Mouse (Mus musculus) left cerebral cortex, adult 2 months (tissue): ENCODE results near the gene Slc25a48. TPM values are rescaled to one million over a fixed set of nuclear protein-coding genes. Genes with fewer than 3 reads are reported as not detected.

Experiments
- DNase-seq, 2 experiments: peaks; one replicate each; pipeline ENCODE4 v3.0.0; 2021 to 2022; ENCODE audit warnings: low spot score in 2 of 2, mixed read lengths in 1 of 2; ENCODE audit errors: extremely low spot score in 1 of 2
- H3K27ac ChIP-seq: fragments of 200-600 bp; 2 replicates; pipeline ENCODE4 v1.8.1; 2022
- H3K4me3 ChIP-seq: fragments of 200-600 bp; 2 replicates; pipeline ENCODE4 v1.8.1; 2022
- CTCF ChIP-seq: fragments of 200-600 bp; IDR thresholded peaks from 2 replicates; pipeline ENCODE4 v1.8.1; 2022; ENCODE audit warnings: antibody characterized with exemption, mild to moderate bottlenecking, moderate library complexity
- intact Hi-C: fragments of 180-260 bp; cut with DNase I; formaldehyde crosslinking; loops from one replicate; pipeline ENCODE4 v1.15.1; 2025
- total RNA-seq, 2 experiments: library from RNA; stranded (reverse); gene quantifications; 2 replicates each; pipeline ENCODE4 v1.2.3; 2021

Slc25a48 gene
- total RNA-seq, 2 experiments from 2014 or later: not detected

DNA sequence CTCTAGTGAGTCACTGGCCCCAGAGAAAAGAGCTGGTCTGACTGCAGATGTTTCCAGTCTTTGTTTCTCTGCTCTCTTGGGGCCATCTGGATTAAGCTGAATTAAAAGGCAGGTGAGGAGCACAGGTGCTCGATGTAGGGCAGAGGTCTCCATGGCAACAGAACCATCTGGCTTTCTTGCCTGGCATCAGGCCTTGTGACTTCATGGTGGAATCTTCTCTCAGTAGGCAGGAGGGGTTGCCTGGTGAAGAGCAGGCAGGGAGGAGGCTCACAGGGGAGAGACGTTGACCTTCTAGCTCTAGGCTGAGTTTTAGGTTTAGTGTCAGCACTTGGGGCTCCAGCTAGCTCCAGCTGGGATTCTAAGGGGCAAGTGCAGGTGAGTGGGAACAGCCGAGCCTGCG, 11.8 kb upstream of the Slc25a48 start, which contains the start of gene Gm3045:
Gene Gm3045, plus strand, starts transcription at position 230 of the 400 bp plus-strand sequence.
- intact Hi-C loops: no loop called here
- Histone ChIP-seq H3K4me3 (no peak within 1 kb of the TSS), H3K27ac (no peak within 1 kb of the TSS)
- DNase-seq: no peak
- TF ChIP-seq CTCF: no peak

DNA sequence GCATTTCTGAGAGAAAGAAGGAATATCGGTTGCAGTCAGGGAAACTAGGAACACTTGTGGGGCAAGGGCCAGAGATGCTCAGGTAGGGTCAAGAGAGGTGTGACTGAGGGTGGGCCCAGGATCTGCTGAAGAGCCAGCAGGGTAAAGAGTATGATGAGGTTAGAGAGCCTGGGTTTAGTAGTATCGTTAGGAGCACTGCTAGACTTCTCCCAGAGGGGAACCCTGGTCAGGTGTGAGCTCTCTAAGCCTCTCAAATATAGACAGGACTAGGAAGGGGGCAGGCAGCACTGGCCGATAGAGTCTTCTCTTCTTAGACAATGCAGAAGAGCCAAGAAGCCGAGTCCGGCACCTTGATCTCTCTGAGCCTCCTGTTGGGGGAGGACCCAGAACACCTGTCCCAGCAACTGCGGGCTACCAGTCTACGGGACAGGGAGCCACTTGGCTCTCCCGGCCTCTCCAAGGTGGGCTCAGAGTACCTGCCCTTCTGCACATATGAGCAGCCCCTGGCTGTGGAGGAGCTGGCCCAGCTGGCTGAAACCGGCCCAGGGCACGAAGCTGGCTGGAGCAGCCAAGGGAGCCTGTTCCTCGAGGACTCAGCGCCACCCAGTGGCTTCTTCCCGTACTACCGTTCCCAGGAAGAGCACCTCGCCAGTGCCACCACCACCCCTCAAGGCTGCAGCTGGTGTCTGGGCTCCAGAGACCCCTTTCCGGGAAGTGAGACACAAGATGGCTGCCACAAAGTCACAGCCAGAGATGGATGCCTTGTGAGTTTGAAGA, 9.2 kb upstream of the Slc25a48 start:
- Histone ChIP-seq H3K4me3 (no peak overlapping the region), H3K27ac (no peak overlapping the region)
- TF ChIP-seq CTCF: peak; percentile 86
- intact Hi-C loops: loop anchor here (1.0 kb wide), 2 partner anchors 150 to 232 kb away; no protein-coding TSS in a partner anchor
- DNase-seq: peak; percentile 73 to 84

DNA sequence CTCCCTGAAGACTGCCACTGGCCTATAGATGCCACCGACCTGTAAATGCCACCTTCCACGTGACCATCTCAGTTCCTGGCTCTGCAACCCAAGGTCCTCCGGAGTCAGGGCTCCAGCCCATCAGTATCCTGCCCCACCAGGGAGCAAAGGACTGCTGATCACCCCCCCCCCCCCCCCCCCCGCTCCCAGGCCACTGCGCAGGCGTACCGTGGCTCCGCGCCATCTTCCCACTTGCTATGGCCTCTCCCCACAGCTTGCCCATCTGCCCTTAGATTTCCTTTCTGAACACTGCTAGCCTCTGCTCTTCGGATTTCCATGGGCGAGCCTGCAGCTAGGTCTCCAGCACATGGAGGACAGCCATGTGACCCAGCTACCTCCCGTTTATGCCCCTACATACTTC, 5.7 kb upstream of the Slc25a48 start:
- Histone ChIP-seq H3K27ac (no peak overlapping the region), H3K4me3 (no peak overlapping the region)
- TF ChIP-seq CTCF: no peak
- DNase-seq: no peak
- intact Hi-C loops: no loop called here

DNA sequence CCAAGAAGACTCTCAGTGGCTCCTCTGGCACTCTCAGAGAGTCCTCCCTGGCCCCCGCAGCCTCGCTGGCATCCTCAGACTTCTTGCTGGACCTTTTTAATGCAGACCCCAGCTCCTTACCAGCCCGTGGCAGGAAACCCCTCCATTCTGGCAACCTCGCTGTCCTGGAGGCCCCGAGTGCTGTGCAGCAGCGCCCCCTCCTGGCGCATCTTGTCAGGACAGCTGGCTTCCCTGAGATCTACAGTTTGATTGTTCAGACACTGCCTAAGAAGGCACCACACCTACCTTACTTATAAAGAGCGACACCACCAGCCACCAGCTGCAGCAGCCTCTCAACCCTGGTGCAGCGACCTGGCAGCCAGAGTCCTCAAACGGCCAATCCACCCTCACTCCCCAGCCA, 4.7 kb upstream of the Slc25a48 start:
- H3K27ac ChIP-seq: no peak overlapping the region
- DNase-seq: peak; percentile 59 to 68
- peak; percentile 79 for TF ChIP-seq CTCF
- intact Hi-C loops: no loop called here
- H3K4me3 ChIP-seq: no peak overlapping the region

DNA sequence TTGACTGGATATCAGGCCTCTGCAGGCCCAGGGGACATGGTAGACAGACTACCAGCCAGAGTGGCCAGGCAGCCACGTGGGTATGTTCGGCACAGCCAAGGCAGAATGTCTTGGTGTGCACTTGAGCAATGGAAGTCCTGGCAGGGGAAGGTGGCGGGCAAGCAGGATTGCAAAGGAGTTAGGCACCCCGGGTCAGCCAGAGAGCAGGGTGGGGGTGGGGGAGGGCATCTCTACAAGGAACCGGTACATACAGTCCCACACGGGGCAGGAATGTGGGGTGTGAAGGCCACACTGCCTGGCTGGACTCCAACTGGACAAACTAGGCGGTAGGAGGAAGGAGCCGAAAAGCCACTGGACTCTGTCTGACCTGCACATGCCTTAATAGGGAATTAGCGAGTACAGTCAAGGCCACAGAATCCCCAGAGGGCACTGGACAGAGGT, 3.8 kb upstream of the Slc25a48 start:
- Histone ChIP-seq H3K27ac (no peak overlapping the region), H3K4me3 (no peak overlapping the region)
- no peak for TF ChIP-seq CTCF
- DNase-seq: no peak
- intact Hi-C loops: no loop called here

DNA sequence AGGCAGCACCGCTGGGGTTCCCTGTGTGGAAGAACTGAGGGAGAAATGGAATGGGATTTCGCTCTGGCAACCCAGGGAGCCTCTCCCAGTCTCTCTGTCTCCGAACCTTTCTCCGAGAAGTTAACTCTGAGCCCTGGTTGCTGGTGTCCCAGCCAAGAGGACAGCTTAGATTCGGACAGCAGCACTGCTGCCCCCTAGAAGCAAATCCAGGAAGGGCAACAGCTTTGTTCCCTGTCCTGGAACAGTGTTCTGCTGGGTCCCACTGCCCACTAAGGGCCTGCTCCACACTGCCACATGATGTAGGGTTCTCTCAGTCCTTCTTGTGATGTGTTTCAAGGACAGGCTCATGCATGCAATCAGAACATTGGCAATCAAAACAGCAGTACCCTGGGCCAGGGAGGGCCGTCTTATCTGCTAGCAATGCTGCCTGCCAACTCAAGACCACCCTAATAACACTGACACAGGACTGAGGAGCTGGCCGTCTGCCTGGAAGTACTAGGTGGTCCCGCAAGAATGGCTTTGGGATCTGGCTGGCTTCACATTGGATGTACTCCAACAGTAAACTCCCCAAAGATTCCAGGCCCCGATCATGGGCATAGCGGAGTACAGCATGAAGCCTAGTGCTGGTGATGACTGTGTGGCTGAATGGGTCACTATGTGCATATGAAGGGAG, 2.4 kb upstream of the Slc25a48 start:
- no peak overlapping the region for H3K27ac ChIP-seq
- no peak overlapping the region for H3K4me3 ChIP-seq
- TF ChIP-seq CTCF: peak; percentile 24; the same call in 1 of the 2 replicates
- no peak for DNase-seq
- intact Hi-C loops: no loop called here

DNA sequence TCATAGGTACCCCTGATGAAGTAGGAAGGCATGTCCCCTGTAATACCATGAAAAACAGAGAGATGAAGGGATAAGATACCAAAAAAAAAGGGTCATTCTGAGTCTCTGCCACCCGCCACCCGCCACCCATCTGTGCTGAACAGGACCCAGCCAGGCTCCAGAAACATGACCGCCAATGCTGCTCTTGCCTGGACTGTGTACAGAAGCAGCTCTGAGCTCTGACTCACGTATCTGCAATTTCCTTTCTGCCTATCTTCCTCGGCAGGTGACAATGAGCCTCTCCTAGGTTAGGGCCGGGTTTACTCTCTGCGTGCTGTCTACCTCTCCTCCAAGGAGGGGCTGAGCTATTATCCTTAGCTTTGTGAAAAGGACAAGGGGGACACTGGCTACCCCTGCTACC, 5.3 kb downstream of the Slc25a48 start:
- no peak for TF ChIP-seq CTCF
- intact Hi-C loops: no loop called here
- no peak overlapping the region for H3K27ac ChIP-seq
- no peak overlapping the region for H3K4me3 ChIP-seq
- no peak for DNase-seq

DNA sequence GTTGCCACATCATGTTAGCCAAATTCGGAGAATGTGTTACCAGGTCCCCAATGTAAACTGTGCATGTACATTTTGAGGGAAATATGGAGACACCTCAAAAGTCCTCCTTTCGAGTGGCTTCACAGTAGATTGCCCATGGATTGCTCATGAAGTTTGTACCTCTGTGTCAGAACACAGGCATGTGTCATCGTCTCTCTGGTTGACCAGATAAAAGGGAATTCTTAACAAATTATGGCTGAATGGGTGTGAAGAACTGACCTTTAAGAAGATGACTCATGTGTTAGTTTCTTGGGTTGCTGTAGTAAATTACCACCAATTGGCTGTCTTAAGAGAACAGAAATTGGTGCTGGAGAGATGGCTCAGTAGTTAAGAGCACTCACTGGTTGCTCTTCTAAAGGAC, 6.0 kb downstream of the Slc25a48 start:
- Histone ChIP-seq H3K27ac (no peak overlapping the region), H3K4me3 (no peak overlapping the region)
- no peak for TF ChIP-seq CTCF
- intact Hi-C loops: no loop called here
- no peak for DNase-seq

DNA sequence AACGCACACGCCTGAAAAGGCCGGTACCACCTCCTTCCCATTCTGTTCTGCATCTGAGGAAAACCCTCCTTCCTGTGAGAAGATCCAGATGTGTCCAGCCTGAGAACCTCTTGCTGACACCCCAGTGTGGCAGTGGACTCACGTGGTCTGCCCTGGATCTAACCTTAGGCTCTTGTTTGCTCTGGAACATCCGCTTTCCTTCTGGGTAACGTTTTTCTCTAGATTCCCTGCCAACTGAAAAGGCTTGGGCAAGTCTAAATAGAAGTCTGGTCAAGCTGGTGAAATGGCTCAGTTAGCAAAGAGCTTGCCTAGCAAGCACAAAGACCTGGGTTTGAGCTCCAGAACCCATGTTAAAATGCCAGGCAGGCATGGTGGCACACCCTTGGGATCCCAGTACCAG, 6.8 kb downstream of the Slc25a48 start:
- no peak for DNase-seq
- no peak for TF ChIP-seq CTCF
- Histone ChIP-seq H3K27ac (no peak overlapping the region), H3K4me3 (no peak overlapping the region)
- intact Hi-C loops: no loop called here

DNA sequence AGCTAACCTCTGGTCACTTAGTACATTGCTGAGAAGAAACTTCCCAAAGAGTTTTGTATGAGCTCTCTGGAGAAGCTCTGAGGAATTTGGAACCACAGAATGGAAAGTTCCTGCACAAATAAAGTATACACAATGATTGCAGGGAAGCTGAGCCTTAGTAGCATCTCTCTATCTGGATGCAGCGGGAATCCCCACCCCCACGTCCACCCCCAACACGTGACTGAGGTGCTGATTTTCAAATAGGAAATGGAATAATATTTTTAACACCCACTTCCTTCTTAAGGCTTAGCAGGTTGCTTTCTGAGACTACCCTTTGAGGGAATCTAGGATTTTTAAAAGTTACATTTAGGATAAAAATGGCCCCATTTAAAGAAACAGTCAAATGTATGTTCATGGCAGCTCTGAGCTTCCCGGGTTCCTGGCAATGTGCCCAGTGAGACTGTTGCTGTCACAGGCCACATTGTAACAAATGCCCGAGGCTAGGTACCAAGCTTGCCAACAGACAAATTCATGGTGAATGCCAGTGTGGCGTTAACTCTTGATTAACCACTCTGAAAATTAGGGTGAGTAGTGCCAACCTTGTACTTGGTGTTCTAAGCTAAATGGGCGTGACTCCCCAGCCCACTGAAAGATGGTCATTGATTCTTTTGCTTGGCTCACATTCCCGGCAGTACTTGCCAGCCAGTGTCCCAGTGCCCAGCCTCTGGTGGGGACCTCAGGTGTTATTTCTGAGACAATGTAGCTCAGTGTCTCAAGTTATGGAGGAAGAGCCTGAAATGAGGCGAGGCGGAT, 11.3 kb downstream of the Slc25a48 start:
- Histone ChIP-seq H3K27ac (no peak overlapping the region), H3K4me3 (no peak overlapping the region)
- intact Hi-C loops: no loop called here
- no peak for TF ChIP-seq CTCF
- no peak for DNase-seq

DNA sequence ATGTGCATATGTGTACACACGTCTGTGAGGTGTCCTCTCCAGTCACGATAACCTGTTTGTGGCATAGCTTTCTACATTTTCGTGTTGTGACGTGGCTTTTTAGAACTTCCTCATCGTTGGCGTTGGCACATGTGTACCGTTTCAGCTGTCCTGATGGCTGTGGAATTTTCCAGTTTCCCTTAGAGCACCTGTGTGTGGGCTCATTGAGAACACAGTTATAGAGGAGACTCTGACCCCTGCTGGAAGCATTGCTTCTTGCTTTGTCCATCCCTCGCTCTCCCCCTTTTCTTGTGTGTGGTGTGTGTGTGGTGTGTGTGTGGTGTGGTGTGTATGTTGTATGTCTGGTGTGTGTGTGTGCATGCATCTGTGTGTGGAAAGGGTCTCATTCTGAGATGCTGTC, 11.9 kb downstream of the Slc25a48 start:
- no peak overlapping the region for H3K27ac ChIP-seq

DNA sequence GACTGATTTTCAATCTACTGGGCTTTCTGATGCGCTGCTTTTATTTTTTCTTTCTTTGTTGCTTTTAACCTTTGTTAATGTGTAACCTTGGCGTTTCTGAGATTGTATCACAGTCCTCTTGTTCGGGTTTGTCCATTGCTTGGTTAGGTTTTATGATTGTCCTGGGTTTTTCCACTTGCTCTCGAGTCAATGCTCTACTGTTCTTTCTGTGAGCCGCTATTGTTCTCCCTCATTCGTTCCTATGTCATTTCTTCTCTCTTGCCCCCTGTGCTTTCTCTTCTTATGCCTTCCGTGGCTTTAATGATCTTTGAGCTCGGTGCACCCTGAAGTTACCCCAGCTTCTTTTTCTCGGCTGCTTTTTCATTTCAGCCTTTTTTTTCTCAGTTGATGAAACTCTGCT, 19.8 kb downstream of the Slc25a48 start:
- no peak overlapping the region for H3K27ac ChIP-seq
- no peak for DNase-seq
- H3K4me3 ChIP-seq: no peak overlapping the region
- TF ChIP-seq CTCF: no peak
- intact Hi-C loops: no loop called here

More for the DNA sequence above, 11.9 kb downstream of the Slc25a48 start:
- DNase-seq: no peak
- no peak; the same call in none of the 2 replicates for TF ChIP-seq CTCF
- H3K4me3 ChIP-seq: no peak overlapping the region
- intact Hi-C loops: no loop called here
